Mouse (Mus musculus) forebrain, embryonic 12.5 days (tissue): ENCODE measurements around the gene Micall2. TPM values are rescaled to one million over a fixed set of nuclear protein-coding genes. Genes with fewer than 3 reads are reported as not detected.

Experiments
- ATAC-seq: fragments of 200-750 bp; cut with Nextera tagmentation; 2 replicates; pipeline ENCODE4 v1.8.0; 2017; ENCODE audit warnings: moderate TSS enrichment; ENCODE audit not compliant: low FRiP score
- H3K27ac ChIP-seq: fragments of 300-500 bp; sonication (generic); 2 replicates; pipeline ENCODE4 v1.5.1; 2016; ENCODE audit warnings: mild to moderate bottlenecking
- H3K27me3 ChIP-seq: fragments of 300-500 bp; sonication (generic); 2 replicates; pipeline ENCODE4 v1.6.1; 2016; ENCODE audit warnings: mild to moderate bottlenecking
- H3K36me3 ChIP-seq: fragments of 300-500 bp; sonication (generic); replicated peaks from 2 replicates; pipeline ENCODE4 v1.6.1; 2016; ENCODE audit warnings: mild to moderate bottlenecking
- H3K4me1 ChIP-seq: fragments of 300-500 bp; sonication (generic); 2 replicates; pipeline ENCODE4 v1.6.1; 2016
- H3K4me2 ChIP-seq: fragments of 300-500 bp; sonication (generic); 2 replicates; pipeline ENCODE4 v1.6.1; 2016; ENCODE audit warnings: mild to moderate bottlenecking, moderate library complexity
- H3K4me3 ChIP-seq: fragments of 300-500 bp; sonication (generic); replicated peaks from 2 replicates; pipeline ENCODE4 v1.5.1; 2016; ENCODE audit warnings: mild to moderate bottlenecking
- H3K9ac ChIP-seq: fragments of 300-500 bp; sonication (generic); 2 replicates; pipeline ENCODE4 v1.6.1; 2016; ENCODE audit warnings: mild to moderate bottlenecking
- H3K9me3 ChIP-seq: fragments of 300-500 bp; sonication (generic); 2 replicates; pipeline ENCODE4 v1.6.1; 2016
- WGBS: fragments of 180-500 bp; shearing (Covaris S2); methylation state at CpG from one replicate; pipeline ENCODE4 v1.1.7; 2016; 5-methylcytosine and 5-hydroxymethylcytosine counted together
- polyA plus RNA-seq: library from polyadenylated mRNA; unstranded; fragments of >200 nt; fragmentation: Nextera tagmentation; extraction: Ambion mirVana; gene quantifications from 2 replicates; pipeline ENCODE4 v1.2.1, GENCODE M21; 2016

The Micall2 gene
- polyA plus RNA-seq = 6.2 and 6.5 TPM in 2 replicates

DNA sequence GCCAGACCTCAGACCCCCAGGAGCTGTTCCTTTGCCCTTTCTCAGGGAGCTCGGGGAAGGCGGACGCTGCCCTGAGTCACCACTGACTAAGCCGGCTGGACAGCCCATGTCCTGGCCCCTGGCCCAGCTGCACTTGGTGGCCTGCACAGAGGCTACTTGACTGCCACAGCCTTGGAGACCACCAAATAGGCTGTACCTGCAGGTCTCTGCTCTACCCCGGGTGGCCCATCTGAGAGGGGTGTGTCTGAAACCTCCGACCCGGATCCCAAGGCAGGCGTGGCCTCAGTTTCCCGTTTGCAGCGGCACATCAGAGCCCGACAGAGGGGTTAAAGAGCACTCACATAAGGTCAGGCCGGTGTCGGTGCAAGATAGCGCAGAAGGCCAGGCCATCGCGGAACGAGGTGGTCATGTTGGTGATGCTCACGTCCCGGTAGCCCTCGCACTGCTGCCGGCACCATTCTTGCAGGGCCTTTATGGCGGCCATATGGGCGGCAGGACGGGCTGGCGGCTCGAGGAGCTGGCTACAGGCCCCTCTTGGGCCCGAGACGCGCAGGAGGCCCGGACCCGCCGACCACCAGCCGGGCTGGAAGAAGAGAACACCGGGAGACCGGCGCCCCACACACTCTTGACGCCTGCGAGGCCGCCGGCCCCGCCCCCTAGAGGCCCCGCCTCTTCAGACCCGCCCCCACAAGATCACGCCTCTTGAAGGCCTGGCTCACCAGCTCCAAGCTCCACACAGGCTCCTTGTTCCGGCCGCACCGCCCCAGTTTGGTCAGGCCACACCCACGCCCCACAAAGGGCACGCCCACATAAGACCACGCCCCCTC is at the start of gene Micall2:
Gene Micall2 (minus strand): TSS at position 660 of the 827 bp plus-strand sequence.
- H3K9ac ChIP-seq = peak within 1 kb of the TSS; percentile 60
- peak within 1 kb of the TSS; percentile 49 for H3K4me3 ChIP-seq
- H3K9me3 ChIP-seq = no peaks in the 10 kb centered on the region
- H3K36me3 ChIP-seq = no peaks in the 10 kb centered on the region
- peaks cover 31% of the 10 kb centered on the region for H3K4me1 ChIP-seq
- H3K27me3 ChIP-seq = peaks cover 29% of the 10 kb centered on the region
- peak within 1 kb of the TSS; percentile 89 for H3K4me2 ChIP-seq
- 6% methylated on average over 50 of the region's 50 CpGs for WGBS
- peak within 1 kb of the TSS; percentile 33; the same call in 1 of the 2 replicates for H3K27ac ChIP-seq
- ATAC-seq = peak; percentile 97

- H3K36me3 ChIP-seq = no peaks in the 10 kb centered on the region
- H3K27ac ChIP-seq = no peak overlapping the region
- H3K9me3 ChIP-seq = no peaks in the 10 kb centered on the region
- H3K27me3 ChIP-seq = 0 out of 2 replicates have a peak, but pooled peaks cover 2% of the 10 kb centered on the region
- no peak overlapping the region for H3K4me3 ChIP-seq
- H3K4me1 ChIP-seq = no peaks in the 10 kb centered on the region
- no peak for ATAC-seq
- 86% methylated on average over 8 of the region's 8 CpGs for WGBS
- H3K9ac ChIP-seq = no peak overlapping the region
- H3K4me2 ChIP-seq = no peak overlapping the region
These were observed 45.3 kb upstream of the Micall2 start for GRCm38 (mm10) chr5:139781406-139781805.

GRCm38 (mm10) chr5:139776966-139777365 is 40.8 kb upstream of the Micall2 start:
- WGBS = 86% methylated on average over 5 of the region's 5 CpGs

DNA sequence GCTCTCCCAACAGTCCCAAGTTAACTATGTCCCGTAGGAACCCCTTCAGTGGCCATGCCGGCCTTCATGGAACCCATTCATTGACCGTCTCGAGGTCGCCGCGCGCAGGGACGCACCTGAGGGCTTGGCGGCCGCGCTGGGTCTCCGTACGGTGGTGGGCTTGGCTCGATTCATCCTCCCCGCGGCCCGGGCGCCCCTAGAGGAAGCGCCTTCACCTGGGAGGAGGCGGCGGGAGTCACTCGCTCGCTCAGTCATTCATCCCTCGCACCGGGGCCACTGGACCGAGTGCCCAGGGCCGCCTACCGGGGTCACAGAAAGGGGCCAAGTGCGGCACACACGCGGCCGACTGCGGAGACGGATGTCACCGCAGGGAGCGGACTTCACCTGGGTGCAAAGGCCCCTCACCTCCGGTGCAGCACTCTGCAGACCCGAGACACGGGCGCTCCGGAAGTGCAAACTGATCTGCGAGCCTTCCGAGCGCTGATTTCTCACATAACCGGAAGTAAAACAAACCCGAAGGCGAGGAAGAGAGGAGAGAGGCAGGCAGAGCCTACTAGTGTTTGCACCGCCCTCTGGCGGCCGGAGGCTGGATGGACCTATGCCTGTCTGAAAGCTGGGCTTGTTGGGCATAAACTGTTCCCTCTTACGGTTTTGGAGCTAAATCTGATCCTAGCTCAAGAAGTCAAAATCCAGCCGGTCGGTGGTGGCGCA is 39.2 kb upstream of the Micall2 start, which contains the start of gene Ints1:
Gene Ints1 (minus strand): TSS at position 459 of the 711 bp plus-strand sequence.
- Histone ChIP-seq H3K9me3 (no peaks in the 10 kb centered on the region), H3K4me2 (peak within 1 kb of the TSS; percentile 68), H3K9ac (peak within 1 kb of the TSS; percentile 91), H3K36me3 (peaks cover 38% of the 10 kb centered on the region), H3K4me1 (peaks cover 13% of the 10 kb centered on the region), H3K4me3 (peak within 1 kb of the TSS; percentile 93), H3K27ac (no peak within 1 kb of the TSS), H3K27me3 (no peaks in the 10 kb centered on the region)
- WGBS = under 1% methylated on average over 55 of the region's 55 CpGs
- ATAC-seq = peak; percentile 88

More at GRCm38 (mm10) chr5:139776966-139777365, 40.8 kb upstream of the Micall2 start:
- H3K4me1 ChIP-seq = peaks cover 13% of the 10 kb centered on the region
- no peak overlapping the region for H3K9ac ChIP-seq
- no peak overlapping the region for H3K27ac ChIP-seq
- ATAC-seq = no peak
- H3K27me3 ChIP-seq = no peaks in the 10 kb centered on the region
- H3K36me3 ChIP-seq = peaks cover 22% of the 10 kb centered on the region
- H3K9me3 ChIP-seq = no peaks in the 10 kb centered on the region
- no peak overlapping the region for H3K4me2 ChIP-seq
- H3K4me3 ChIP-seq = no peak overlapping the region

- no peak overlapping the region for H3K4me2 ChIP-seq
- no peaks in the 10 kb centered on the region for H3K4me1 ChIP-seq
- H3K4me3 ChIP-seq = no peak overlapping the region
- H3K9ac ChIP-seq = no peak overlapping the region
- peaks cover 100% of the 10 kb centered on the region for H3K36me3 ChIP-seq
- ATAC-seq = no peak
- 96% methylated on average over 8 of the region's 8 CpGs for WGBS
- H3K9me3 ChIP-seq = no peaks in the 10 kb centered on the region
- no peaks in the 10 kb centered on the region for H3K27me3 ChIP-seq
- H3K27ac ChIP-seq = no peak overlapping the region
These were observed 32.1 kb upstream of the Micall2 start for GRCm38 (mm10) chr5:139768216-139768615.

DNA sequence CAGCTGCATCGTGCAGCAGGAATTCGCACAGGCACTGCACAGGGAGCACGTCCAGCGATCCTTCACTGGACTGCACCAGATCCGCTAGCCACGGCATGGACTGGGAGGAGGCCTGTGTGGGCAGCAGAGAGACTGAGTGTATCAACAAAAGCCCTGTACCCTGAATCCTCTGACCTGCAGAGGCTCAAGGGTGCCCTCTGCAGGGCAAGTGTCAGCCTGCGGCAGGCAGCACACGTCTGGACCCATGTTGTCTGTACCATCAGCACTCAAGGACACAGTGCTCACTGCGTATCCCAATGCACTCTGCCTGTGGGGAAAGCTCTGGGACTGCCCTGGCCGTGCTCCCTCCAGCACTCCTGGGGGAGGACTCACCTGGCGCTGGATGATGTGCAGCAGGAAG is 28.2 kb upstream of the Micall2 start:
- Histone ChIP-seq H3K36me3 (peaks cover 100% of the 10 kb centered on the region), H3K4me3 (no peak overlapping the region), H3K9me3 (no peaks in the 10 kb centered on the region), H3K4me1 (no peaks in the 10 kb centered on the region), H3K27ac (no peak overlapping the region), H3K4me2 (no peak overlapping the region), H3K27me3 (no peaks in the 10 kb centered on the region), H3K9ac (no peak overlapping the region)
- WGBS = 75% methylated on average over 11 of the region's 11 CpGs
- no peak for ATAC-seq

DNA sequence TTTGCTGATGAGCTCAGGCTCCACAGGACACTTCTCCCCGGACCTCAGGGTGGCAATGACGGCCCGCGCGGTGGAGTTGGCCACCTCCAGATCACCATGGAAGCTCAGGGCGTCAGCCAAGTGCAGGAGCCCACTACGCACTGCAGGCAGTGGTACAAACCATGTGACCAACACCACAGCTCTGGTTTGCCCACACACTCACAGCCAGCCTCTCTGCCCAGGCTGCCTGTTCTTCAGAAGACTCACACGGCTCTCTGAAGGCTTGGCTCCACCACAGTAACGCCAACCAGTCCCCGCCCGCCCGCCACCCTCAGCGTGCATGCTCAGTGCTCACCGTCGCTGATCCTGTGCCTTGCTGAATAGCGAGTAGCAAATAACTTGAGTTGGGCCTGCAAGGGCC is 22.0 kb upstream of the Micall2 start:
- Histone ChIP-seq H3K27me3 (no peaks in the 10 kb centered on the region), H3K9ac (no peak overlapping the region), H3K36me3 (peaks cover 98% of the 10 kb centered on the region), H3K4me1 (no peaks in the 10 kb centered on the region), H3K4me3 (no peak overlapping the region), H3K9me3 (no peaks in the 10 kb centered on the region), H3K4me2 (no peak overlapping the region), H3K27ac (no peak overlapping the region)
- 90% methylated on average over 16 of the region's 16 CpGs for WGBS
- ATAC-seq = no peak

DNA sequence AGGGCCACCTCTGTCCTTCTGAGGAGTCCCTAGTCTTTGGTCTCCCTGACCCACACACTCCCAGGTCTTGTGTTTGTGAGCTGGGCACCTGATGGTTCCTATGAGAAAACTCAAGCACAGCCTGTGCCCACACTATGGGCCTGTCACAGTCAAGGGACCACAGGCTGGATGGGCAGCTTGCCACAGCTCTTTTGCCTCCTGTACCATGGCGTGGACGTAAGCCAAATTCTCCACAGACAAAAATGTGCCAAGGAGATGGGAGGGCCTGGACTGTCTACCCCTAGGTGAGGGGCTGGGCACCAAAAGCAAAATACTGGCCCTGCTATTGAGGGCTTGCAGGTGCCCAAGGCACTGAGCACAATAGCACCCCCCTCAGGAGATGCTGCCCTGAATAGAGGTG is 20.4 kb upstream of the Micall2 start:
- no peak overlapping the region for H3K4me3 ChIP-seq
- H3K36me3 ChIP-seq = peaks cover 98% of the 10 kb centered on the region
- no peaks in the 10 kb centered on the region for H3K27me3 ChIP-seq
- H3K4me2 ChIP-seq = no peak overlapping the region
- 93% methylated on average over 2 of the region's 2 CpGs for WGBS
- no peak overlapping the region for H3K9ac ChIP-seq
- H3K9me3 ChIP-seq = no peaks in the 10 kb centered on the region
- H3K4me1 ChIP-seq = no peaks in the 10 kb centered on the region
- H3K27ac ChIP-seq = no peak overlapping the region
- no peak for ATAC-seq

DNA sequence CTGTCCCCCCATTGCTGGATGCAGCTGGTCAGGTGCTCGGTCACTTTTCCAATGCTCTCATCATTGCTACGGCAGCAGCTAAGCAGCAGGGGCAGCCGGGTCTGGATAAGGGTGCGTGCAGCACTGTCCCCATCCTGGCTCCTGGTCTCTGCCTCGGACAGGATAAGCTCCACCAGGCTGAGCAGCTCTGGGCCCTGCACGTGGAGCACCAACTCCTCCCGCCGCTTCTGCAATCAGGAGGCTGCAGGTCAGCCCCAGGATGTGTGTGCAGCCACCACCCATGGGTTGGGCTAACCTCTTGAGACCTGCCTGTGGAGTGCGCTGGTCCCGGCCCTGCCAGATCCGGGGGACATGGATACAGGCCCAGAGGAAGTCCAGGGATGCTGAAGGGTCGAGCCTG is 20.0 kb upstream of the Micall2 start:
- WGBS = 91% methylated on average over 12 of the region's 12 CpGs
- H3K9me3 ChIP-seq = no peaks in the 10 kb centered on the region
- H3K36me3 ChIP-seq = peaks cover 98% of the 10 kb centered on the region
- ATAC-seq = no peak
- H3K27me3 ChIP-seq = no peaks in the 10 kb centered on the region
- H3K4me1 ChIP-seq = no peaks in the 10 kb centered on the region
- H3K4me2 ChIP-seq = no peak overlapping the region
- no peak overlapping the region for H3K9ac ChIP-seq
- no peak overlapping the region for H3K27ac ChIP-seq
- H3K4me3 ChIP-seq = no peak overlapping the region

DNA sequence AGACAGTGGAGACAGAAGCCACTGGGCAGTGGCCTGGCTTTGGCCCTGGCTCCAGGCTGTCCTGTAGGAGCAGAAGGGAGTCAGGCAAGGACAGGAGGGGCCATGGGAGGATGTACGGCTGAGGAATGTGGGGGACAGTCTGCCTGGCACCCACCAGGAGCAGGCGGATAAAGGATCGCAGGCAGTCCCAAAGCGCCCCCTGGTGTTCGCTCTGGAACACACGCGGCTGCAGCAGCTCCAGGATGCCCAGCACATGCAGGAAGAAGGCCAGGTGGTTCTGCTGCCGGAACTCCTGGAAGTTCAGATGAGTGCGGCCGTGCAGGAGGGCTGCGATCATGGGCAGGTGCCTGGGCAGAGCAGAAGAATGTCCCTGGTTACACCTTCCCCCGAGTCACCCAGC is 18.6 kb upstream of the Micall2 start:
- H3K4me1 ChIP-seq = no peaks in the 10 kb centered on the region
- no peak overlapping the region for H3K4me2 ChIP-seq
- no peak for ATAC-seq
- 39% methylated on average over 12 of the region's 12 CpGs for WGBS
- no peak overlapping the region for H3K27ac ChIP-seq
- H3K36me3 ChIP-seq = peaks cover 95% of the 10 kb centered on the region
- H3K9me3 ChIP-seq = no peaks in the 10 kb centered on the region
- H3K27me3 ChIP-seq = no peaks in the 10 kb centered on the region
- no peak overlapping the region for H3K9ac ChIP-seq
- no peak overlapping the region for H3K4me3 ChIP-seq

DNA sequence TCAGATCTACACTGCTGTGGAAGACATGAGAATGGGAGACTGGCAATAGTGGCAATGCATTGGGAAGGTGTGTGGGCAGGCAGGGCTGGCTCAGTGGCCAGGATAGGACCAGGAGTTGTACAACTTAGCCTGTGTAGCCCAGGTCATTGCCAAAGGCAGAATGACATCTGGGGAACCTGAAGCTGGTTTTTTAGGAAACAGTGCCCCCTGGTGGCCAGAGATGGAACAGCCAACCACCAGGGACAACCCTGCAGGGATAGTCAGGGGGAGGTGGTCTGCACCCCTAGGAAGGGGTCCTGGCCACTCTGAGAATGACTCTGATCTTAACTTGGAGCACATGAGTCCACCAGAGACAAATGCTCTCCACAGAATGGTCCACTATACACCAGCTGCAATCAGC is 14.4 kb upstream of the Micall2 start:
- no peaks in the 10 kb centered on the region for H3K9me3 ChIP-seq
- no peak overlapping the region for H3K27ac ChIP-seq
- no peak overlapping the region for H3K4me2 ChIP-seq
- H3K36me3 ChIP-seq = peaks cover 56% of the 10 kb centered on the region
- ATAC-seq = peak; percentile 37
- H3K4me1 ChIP-seq = no peaks in the 10 kb centered on the region
- H3K9ac ChIP-seq = no peak overlapping the region
- H3K4me3 ChIP-seq = no peak overlapping the region
- H3K27me3 ChIP-seq = peaks cover 17% of the 10 kb centered on the region; the same call in 1 of the 2 replicates

- Histone ChIP-seq H3K4me2 (no peak overlapping the region), H3K4me1 (no peaks in the 10 kb centered on the region), H3K4me3 (no peak overlapping the region), H3K27me3 (peaks cover 17% of the 10 kb centered on the region; the same call in 1 of the 2 replicates), H3K9ac (no peak overlapping the region), H3K27ac (no peak overlapping the region), H3K36me3 (peaks cover 46% of the 10 kb centered on the region), H3K9me3 (no peaks in the 10 kb centered on the region)
- ATAC-seq = no peak
- 88% methylated on average over 16 of the region's 16 CpGs for WGBS
These were observed 13.4 kb upstream of the Micall2 start for GRCm38 (mm10) chr5:139749413-139750125.
